Mouse (Mus musculus) spleen, adult 2 months (tissue): ENCODE results near the gene Skap1. TPM values are rescaled to one million over a fixed set of nuclear protein-coding genes. Genes with fewer than 3 reads are reported as not detected.

ENCODE experiments used
- DNase-seq, 2 experiments: peaks; one replicate each; pipeline versions ENCODE4 v3.0.0 to v3.0.0-alpha.2; 2012 to 2021; ENCODE audit warnings: low spot score in 2 of 2, low read depth in 1 of 2
- H3K27ac ChIP-seq: fragments of 200-500 bp; 2 replicates; pipeline ENCODE4 v1.5.1; 2012; ENCODE audit warnings: low read length, inconsistent platforms; ENCODE audit not compliant: insufficient read depth
- H3K27me3 ChIP-seq: fragments of 200-500 bp; 2 replicates; pipeline ENCODE4 v1.6.1; 2012; ENCODE audit warnings: mild to moderate bottlenecking, moderate library complexity, low read length, inconsistent platforms; ENCODE audit not compliant: control insufficient read depth, insufficient read depth
- H3K36me3 ChIP-seq: fragments of 200-500 bp; 2 replicates; pipeline ENCODE4 v1.6.1; 2012; ENCODE audit warnings: mild to moderate bottlenecking, low read length, inconsistent platforms; ENCODE audit not compliant: control insufficient read depth, insufficient read depth
- H3K4me1 ChIP-seq: fragments of 200-500 bp; 2 replicates; pipeline ENCODE4 v1.6.1; 2011; ENCODE audit warnings: inconsistent platforms; ENCODE audit not compliant: control insufficient read depth, insufficient read depth, insufficient read length
- H3K4me3 ChIP-seq: fragments of 200-500 bp; 2 replicates; pipeline ENCODE4 v1.5.1; 2011; ENCODE audit warnings: mild to moderate bottlenecking, inconsistent platforms; ENCODE audit not compliant: insufficient read depth, insufficient read length; ENCODE audit errors: extremely low read depth
- CTCF ChIP-seq: fragments of 200-500 bp; IDR thresholded peaks from 2 replicates; pipeline ENCODE4 v1.5.1; 2011; ENCODE audit warnings: mild to moderate bottlenecking, inconsistent platforms; ENCODE audit not compliant: insufficient read depth, insufficient read length, insufficient replicate concordance; ENCODE audit errors: extremely low read depth
- POLR2A ChIP-seq: fragments of 200-500 bp; IDR thresholded peaks from 2 replicates; pipeline ENCODE4 v1.6.1; 2011; ENCODE audit warnings: low read depth, low read length, inconsistent platforms
- WGBS: fragments of 180-500 bp; shearing (Covaris S2); methylation state at CpG from one replicate; pipeline ENCODE4 v1.1.7; 2018; 5-methylcytosine and 5-hydroxymethylcytosine counted together
- polyA plus RNA-seq: library from polyadenylated mRNA; depleted of rRNA; stranded (reverse); fragments of >200 nt; gene quantifications from 2 replicates; pipeline ENCODE4 v1.2.3, GENCODE M21; 2012

The Skap1 gene
- polyA plus RNA-seq, 1 experiment = 22.3 TPM

DNA sequence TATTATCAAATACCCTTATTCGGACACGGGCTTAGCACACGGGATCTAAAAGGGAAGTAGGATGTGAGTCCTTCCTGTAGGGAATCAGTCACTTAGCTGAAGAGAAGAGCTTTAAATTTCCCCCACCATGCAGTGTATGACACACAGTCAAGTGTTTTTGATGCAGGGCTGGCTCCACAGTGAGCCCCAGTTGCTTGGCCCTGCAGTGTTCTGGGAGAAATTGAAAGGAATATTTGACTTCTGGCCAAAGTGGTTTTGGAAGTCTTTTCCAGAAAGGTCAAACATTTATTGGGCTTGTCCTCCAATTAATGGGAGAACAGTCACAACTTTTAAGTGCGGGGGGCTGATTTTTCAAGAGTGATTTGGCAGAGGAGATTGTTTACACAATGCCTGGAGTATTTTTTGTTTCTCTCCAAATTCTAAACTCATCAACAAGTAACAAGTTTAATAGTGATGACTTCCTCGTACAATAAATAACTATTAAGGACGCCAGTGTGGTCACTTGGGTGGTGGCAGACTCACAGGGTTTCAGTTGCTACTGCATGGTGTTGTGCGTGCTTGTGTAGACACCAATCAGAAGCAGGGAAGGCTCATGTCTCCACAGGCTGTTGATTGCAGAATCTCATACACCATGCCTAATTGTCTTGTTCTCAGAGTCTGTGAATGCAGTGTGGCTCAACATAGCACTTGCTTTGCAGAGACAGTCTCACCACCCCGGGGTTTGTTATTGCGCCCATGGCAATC, 86.7 kb downstream of the Skap1 start:
- Histone ChIP-seq H3K36me3 (no peaks in the 10 kb centered on the region), H3K4me1 (no peaks in the 10 kb centered on the region), H3K27me3 (no peaks in the 10 kb centered on the region), H3K4me3 (no peak overlapping the region), H3K27ac (no peak overlapping the region)
- WGBS = 72% methylated on average over 9 of the region's 9 CpGs
- no peak for DNase-seq
- TF ChIP-seq CTCF (no peak), POLR2A (no peak)

DNA sequence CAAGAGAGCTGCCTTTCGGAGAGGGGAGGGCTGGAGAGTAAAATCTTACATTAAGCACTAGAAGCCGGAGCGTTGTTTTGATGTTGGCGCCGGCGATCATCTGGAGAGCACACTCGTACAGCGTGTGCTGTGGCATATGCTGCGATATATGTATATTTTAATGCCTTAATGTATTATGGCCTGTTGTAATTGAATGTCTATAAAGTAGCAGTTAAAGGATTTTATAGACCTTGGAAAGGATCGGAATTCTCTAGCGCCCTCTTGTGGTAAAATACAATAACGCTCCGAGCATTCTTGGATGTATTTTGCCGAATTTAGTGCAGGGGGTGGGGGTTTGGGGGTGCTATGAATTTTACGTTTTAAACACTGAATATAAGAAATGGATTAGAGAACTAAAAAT, 88.7 kb downstream of the Skap1 start:
- Histone ChIP-seq H3K27ac (no peak overlapping the region), H3K27me3 (no peaks in the 10 kb centered on the region), H3K4me1 (no peaks in the 10 kb centered on the region), H3K4me3 (no peak overlapping the region), H3K36me3 (no peaks in the 10 kb centered on the region)
- peak; percentile 11 to 27 for DNase-seq
- TF ChIP-seq POLR2A (no peak), CTCF (peak; percentile 2; the same call in 1 of the 2 replicates)
- 26% methylated on average over 15 of the region's 15 CpGs for WGBS

DNA sequence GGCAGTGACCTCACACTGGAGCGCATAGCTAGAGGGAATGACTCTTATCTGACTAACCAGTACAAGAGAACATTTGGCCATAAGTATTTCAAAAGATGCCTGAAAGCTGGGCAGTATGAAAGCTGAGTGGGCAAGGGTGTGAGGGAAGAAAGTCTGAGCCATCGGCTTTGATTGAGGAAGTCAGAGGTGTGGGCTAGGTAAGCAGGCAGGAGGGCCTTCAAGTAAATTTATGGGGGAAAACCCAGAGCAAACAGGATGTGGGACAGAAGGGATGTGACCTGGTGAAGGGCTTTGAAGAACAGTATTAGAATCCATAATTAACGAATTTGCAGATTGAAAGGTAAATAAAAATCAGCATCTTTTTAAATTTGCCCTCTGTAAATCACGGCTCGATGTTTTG, 95.8 kb downstream of the Skap1 start:
- Histone ChIP-seq H3K36me3 (no peaks in the 10 kb centered on the region), H3K4me1 (no peaks in the 10 kb centered on the region), H3K27me3 (no peaks in the 10 kb centered on the region), H3K4me3 (no peak overlapping the region), H3K27ac (no peak overlapping the region)
- WGBS = 45% methylated on average over 5 of the region's 5 CpGs
- DNase-seq = no peak
- TF ChIP-seq POLR2A (no peak), CTCF (no peak)

DNA sequence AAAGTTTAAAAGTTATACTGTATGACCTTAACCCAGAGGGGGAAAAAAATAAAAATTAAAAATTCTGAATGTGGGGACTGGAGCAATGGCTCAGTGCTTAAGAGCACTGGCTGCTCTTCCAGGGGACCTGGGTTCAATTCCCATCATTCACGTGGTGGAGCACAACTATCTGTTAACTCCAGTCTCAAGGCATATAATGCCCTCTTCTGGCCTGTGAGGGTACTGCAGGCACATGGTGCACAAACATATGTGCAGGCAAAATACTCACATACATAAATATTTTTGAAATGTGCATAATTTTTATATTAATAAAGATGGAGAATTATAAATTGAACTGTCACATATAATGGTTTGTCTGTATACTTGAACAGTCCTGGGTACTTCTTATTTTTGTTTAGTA, 99.7 kb downstream of the Skap1 start:
- Histone ChIP-seq H3K36me3 (no peaks in the 10 kb centered on the region), H3K4me3 (no peak overlapping the region), H3K4me1 (no peaks in the 10 kb centered on the region), H3K27me3 (no peaks in the 10 kb centered on the region), H3K27ac (no peak overlapping the region)
- 68% methylated on average over 1 of the region's 1 CpGs for WGBS
- TF ChIP-seq CTCF (no peak), POLR2A (no peak)
- no peak for DNase-seq

DNA sequence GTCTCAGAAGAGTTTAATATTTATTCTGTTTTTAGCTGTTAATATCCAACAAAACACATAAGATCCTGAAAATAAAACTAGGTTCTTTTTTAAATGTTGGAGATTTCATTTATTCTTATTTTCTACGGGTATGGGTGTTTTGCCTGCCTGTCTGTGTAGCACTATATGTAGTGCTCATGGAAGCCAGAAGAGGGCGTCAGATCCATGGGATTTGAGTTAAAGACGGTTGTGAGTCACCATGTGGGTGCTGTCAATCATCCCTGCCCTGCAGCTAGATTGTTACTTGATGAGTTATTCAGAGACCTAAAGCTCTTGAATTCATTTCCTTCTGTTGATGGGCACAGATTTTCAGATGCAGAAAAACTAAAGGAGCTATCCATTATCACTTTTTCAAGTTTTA, 108.1 kb downstream of the Skap1 start:
- H3K27me3 ChIP-seq = no peaks in the 10 kb centered on the region
- no peak overlapping the region for H3K27ac ChIP-seq
- TF ChIP-seq POLR2A = no peak
- no peak for TF ChIP-seq CTCF
- H3K36me3 ChIP-seq = no peaks in the 10 kb centered on the region
- no peak for DNase-seq
- H3K4me1 ChIP-seq = no peaks in the 10 kb centered on the region
- H3K4me3 ChIP-seq = no peak overlapping the region
- 47% methylated on average over 3 of the region's 3 CpGs for WGBS

DNA sequence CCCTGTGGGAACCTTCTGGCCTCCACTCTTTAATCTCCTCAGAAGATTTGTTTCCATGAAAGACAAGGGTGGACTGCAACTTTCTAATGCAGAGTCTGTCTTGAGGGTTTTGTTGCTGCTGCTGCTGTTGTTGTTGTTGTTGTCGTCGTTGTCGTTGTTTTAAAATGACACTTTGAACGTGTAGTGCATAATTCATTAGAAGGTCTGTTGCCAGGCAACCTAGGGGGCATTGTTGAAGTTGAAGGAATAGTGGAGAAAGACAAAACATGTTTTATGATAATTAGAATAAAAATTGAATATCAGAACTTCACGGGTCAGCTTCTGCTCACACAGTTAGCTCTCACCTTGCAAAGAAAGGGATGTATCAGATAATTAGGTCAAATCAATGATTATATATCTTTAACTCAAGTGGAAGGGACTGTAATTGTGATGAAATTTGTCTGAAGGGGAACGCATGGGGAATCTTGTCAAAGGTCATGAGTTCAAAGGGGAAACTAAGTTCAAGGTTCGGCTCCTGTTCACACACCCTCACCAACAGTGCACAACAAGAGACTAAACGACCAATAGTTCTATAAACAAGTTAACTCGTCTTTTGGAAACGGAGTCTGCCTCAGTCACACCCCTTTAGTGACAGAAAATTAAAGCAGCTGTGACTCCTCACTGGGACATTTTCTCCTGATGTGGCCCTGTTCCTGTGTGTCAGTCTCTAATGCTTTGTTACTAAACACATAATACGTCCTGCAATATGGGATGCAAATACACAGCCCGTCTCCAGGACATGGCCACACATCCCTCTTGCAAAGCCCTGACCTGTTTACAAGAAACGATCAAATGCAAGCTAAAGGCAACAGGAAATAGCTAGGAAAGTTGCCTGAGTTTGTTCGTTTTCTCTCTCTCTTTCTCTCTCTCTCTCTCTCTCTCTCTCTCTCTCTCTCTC, 112.4 kb downstream of the Skap1 start:
- Histone ChIP-seq H3K36me3 (no peaks in the 10 kb centered on the region), H3K27ac (no peak overlapping the region), H3K27me3 (no peaks in the 10 kb centered on the region), H3K4me3 (no peak overlapping the region), H3K4me1 (no peaks in the 10 kb centered on the region)
- WGBS = 73% methylated on average over 14 of the region's 14 CpGs
- TF ChIP-seq CTCF = no peak
- DNase-seq = no peak
